Mouse (Mus musculus) brain, adult 2 months (tissue): ENCODE measurements around the gene Dntt.
A peak's percentile ranks its signal among the peaks of the same experiment; 100 is the strongest.

Source experiments
- DNase-seq: peaks from one replicate; pipeline ENCODE4 v3.0.0; 2011; ENCODE audit warnings: low read depth, low spot score

Dntt gene

GRCm38 (mm10) chr19:41053530-41053929 lies 24.5 kb downstream of the Dntt start:
- DNase-seq, result peak; percentile 24

GRCm38 (mm10) chr19:41054702-41055101 lies 25.6 kb downstream of the Dntt start:
- peak; percentile 35 for DNase-seq

- peak; percentile 97 for DNase-seq
These were observed 42.4 kb downstream of the Dntt start for GRCm38 (mm10) chr19:41071500-41071899.

- peak; percentile 92 for DNase-seq
These were observed 44.8 kb downstream of the Dntt start for GRCm38 (mm10) chr19:41073746-41074455.

- peak; percentile 85 for DNase-seq
These were observed 47.8 kb downstream of the Dntt start, which contains the start of gene Opalin for GRCm38 (mm10) chr19:41076906-41077305. Gene Opalin, minus strand, starts transcription at chr19:41077113.

GRCm38 (mm10) chr19:41081589-41081988 lies 52.5 kb downstream of the Dntt start:
- peak; percentile 86 for DNase-seq

- DNase-seq, result no peak
These were observed 54.6 kb downstream of the Dntt start for GRCm38 (mm10) chr19:41083646-41084045.

GRCm38 (mm10) chr19:41086289-41086688 lies 57.2 kb downstream of the Dntt start:
- DNase-seq, result peak; percentile 88

GRCm38 (mm10) chr19:41086700-41087099 lies 57.6 kb downstream of the Dntt start:
- DNase-seq, result peak; percentile 92

- no peak for DNase-seq
These were observed 58.8 kb downstream of the Dntt start for GRCm38 (mm10) chr19:41087901-41088300.

GRCm38 (mm10) chr19:41088491-41088890 lies 59.4 kb downstream of the Dntt start:
- DNase-seq, result no peak

GRCm38 (mm10) chr19:41089833-41090232 lies 60.8 kb downstream of the Dntt start:
- peak; percentile 95 for DNase-seq

GRCm38 (mm10) chr19:41091901-41092300 lies 62.8 kb downstream of the Dntt start:
- no peak for DNase-seq

GRCm38 (mm10) chr19:41097038-41097437 lies 68.0 kb downstream of the Dntt start:
- no peak for DNase-seq

- DNase-seq, result peak; percentile 64
These were observed 71.8 kb downstream of the Dntt start for GRCm38 (mm10) chr19:41100863-41101262.

- DNase-seq, result peak; percentile 97
These were observed 72.3 kb downstream of the Dntt start for GRCm38 (mm10) chr19:41101390-41101789.

- peak; percentile 74 for DNase-seq
These were observed 75.8 kb downstream of the Dntt start for GRCm38 (mm10) chr19:41104922-41105321.

- DNase-seq, result no peak
These were observed 78.5 kb downstream of the Dntt start for GRCm38 (mm10) chr19:41107530-41107929.

- no peak for DNase-seq
These were observed 79.6 kb downstream of the Dntt start for GRCm38 (mm10) chr19:41108666-41109065.
